Mouse (Mus musculus): ENCODE measurements at regions not wholly inside any gene's neighbourhood (a gene's known extent, or its start where the extent isn't known, plus 50 kb on each side); places are given as distances from the start of the nearest gene placed in this dataset.
"Not testable (repeated sequence)": the region's sequence is repeated elsewhere in the genome, so short reads cannot be mapped to it uniquely, and the experiment has no call there.

DNA sequence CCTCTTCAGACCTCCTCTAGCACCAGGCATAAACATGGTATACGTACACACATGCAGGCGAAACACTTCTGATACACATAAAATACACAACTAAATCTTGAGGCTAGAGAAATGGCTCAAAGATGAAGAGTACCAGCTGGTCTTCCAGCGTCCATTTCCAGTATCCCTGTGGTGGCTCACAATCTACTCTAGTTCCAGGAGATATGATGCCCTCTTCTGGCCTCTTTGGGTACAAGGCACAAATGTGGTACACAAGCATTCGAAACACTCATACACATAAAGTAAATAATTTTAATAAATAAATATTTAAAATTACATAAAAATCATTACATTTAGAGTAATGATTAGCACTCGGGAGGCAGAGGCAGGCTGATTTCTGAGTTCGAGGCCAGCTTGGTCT, 50.7 kb upstream of the Rabgap1l start:
- DNase-seq, result no peak
- intact Hi-C loops (cut with DNase I), result no loop called here

DNA sequence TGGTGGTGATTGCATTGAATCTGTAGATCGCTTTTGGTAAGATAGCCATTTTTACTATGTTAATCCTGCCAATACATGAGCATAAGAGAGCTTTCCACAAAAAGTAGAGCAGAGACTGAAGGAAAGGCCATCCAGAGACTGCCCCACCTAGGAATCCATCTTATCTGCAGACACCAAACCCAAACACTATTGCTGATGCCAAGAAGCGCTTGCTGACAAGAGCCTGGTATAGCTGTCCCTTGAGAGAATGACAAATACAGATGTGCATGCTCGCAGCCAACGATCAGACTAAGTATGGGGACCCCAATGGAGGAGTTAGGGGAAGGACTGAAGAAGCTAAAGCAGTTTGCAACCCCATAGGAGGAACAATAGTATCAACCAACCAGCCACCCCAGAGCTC, 51.7 kb upstream of the Rabgap1l start:
- intact Hi-C loops (cut with DNase I); DNase-seq: not testable (repeated sequence)

GRCm38 (mm10) chr1:160850674-160851073, 55.5 kb upstream of the Rc3h1 start:
- intact Hi-C loops (cut with DNase I), result no loop called here
- no peak for DNase-seq

- intact Hi-C loops (cut with DNase I), result loop anchor here (2.0 kb wide), 1 partner anchor 80 kb away; no protein-coding TSS in a partner anchor
Observed at GRCm38 (mm10) chr1:160854410-160854809, 51.8 kb upstream of the Rc3h1 start.

GRCm38 (mm10) chr1:160855411-160855810, 50.8 kb upstream of the Rc3h1 start:
- intact Hi-C loops (cut with DNase I), result loop anchor here (2.0 kb wide), 1 partner anchor 79 kb away; no protein-coding TSS in a partner anchor

More at GRCm38 (mm10) chr1:160854410-160854809, 51.8 kb upstream of the Rc3h1 start:
- DNase-seq, result no peak

GRCm38 (mm10) chr1:160855926-160856620, 50.1 kb upstream of the Rc3h1 start:
- no peak for DNase-seq
- intact Hi-C loops (cut with DNase I), result loop anchor here (2.0 kb wide), 1 partner anchor 79 kb away; no protein-coding TSS in a partner anchor

More at GRCm38 (mm10) chr1:160855411-160855810, 50.8 kb upstream of the Rc3h1 start:
- no peak for DNase-seq
